Mouse (Mus musculus) CH12.LX (cell line): Measurements from ENCODE around the gene Prpf40b. TPM values are rescaled to one million over a fixed set of nuclear protein-coding genes. Genes with fewer than 3 reads are reported as not detected.

Experiments used
- DNase-seq: peaks from one replicate; pipeline ENCODE4 v3.0.0-alpha.2; 2013; ENCODE audit errors: extremely low read depth
- H3K27ac ChIP-seq: 2 replicates; pipeline ENCODE4 v1.5.1; 2012; ENCODE audit warnings: low read depth, mild to moderate bottlenecking, control low read depth, moderate library complexity; ENCODE audit not compliant: insufficient read depth
- H3K27me3 ChIP-seq: replicated peaks from 2 replicates; pipeline ENCODE3; 2012; ENCODE audit warnings: inconsistent platforms
- H3K36me3 ChIP-seq, 2 experiments: replicated peaks in 1 of 2; 2 replicates each; pipeline versions ENCODE3 to v1.6.1; 2012; ENCODE audit warnings: inconsistent platforms in 1 of 2, low read length in 1 of 2, mild to moderate bottlenecking in 1 of 2, mixed read lengths in 1 of 2, moderate library complexity in 1 of 2; ENCODE audit not compliant: control insufficient read depth in 1 of 2, insufficient read depth in 1 of 2
- H3K4me1 ChIP-seq, 2 experiments: 2 replicates each; pipeline ENCODE4 v1.6.1; 2012; ENCODE audit warnings: inconsistent platforms in 1 of 2, moderate library complexity in 1 of 2; ENCODE audit not compliant: insufficient read depth in 2 of 2, control insufficient read depth in 1 of 2
- H3K4me2 ChIP-seq: 2 replicates; pipeline ENCODE4 v1.6.1; 2012; ENCODE audit warnings: low read depth, mild to moderate bottlenecking, control low read depth; ENCODE audit not compliant: poor library complexity, insufficient read depth, severe bottlenecking
- H3K4me3 ChIP-seq, 3 experiments: fragments of 150-350 bp in 1 of 3; sonication (generic) in 1 of 3; replicated peaks in 1 of 3; 2 replicates each; pipeline versions ENCODE3 to v1.5.1; 2011 to 2012; ENCODE audit warnings: low read depth in 2 of 3, low read length in 2 of 3, mild to moderate bottlenecking in 2 of 3, moderate library complexity in 2 of 3, control low read depth in 1 of 3, improper control_type of control experiment in 1 of 3, inconsistent platforms in 1 of 3, mixed read lengths in 1 of 3; ENCODE audit not compliant: poor library complexity in 1 of 3
- H3K79me2 ChIP-seq: replicated peaks from 2 replicates; pipeline ENCODE4 v1.6.1; 2012; ENCODE audit warnings: mild to moderate bottlenecking, moderate library complexity; ENCODE audit not compliant: control insufficient read depth, poor library complexity, insufficient read depth, severe bottlenecking; ENCODE audit errors: extremely low read depth
- H3K9ac ChIP-seq: 2 replicates; pipeline ENCODE4 v1.6.1; 2012; ENCODE audit warnings: low read depth, mild to moderate bottlenecking, control low read depth, moderate library complexity; ENCODE audit not compliant: insufficient read depth
- H3K9me3 ChIP-seq: replicated peaks from 2 replicates; pipeline ENCODE3; 2012; ENCODE audit warnings: low read length, inconsistent platforms, mixed read lengths
- BHLHE40 ChIP-seq: IDR thresholded peaks from 2 replicates; pipeline ENCODE4 v1.6.1; 2011; ENCODE audit warnings: mild to moderate bottlenecking, low read depth, low read length, improper control_type of control experiment
- CTCF ChIP-seq, 2 experiments: IDR thresholded peaks in 1 of 2; conservative IDR thresholded peaks in 1 of 2; 2 replicates each; pipeline ENCODE4 v1.5.1; 2011 to 2012; ENCODE audit warnings: low read depth in 2 of 2, low read length in 2 of 2, improper control_type of control experiment in 1 of 2, inconsistent platforms in 1 of 2, mild to moderate bottlenecking in 1 of 2, moderate library complexity in 1 of 2
- E2F4 ChIP-seq: IDR thresholded peaks from 2 replicates; pipeline ENCODE4 v1.6.1; 2011; ENCODE audit warnings: low read depth, low read length, improper control_type of control experiment; ENCODE audit not compliant: insufficient replicate concordance
- EP300 ChIP-seq: IDR thresholded peaks from 2 replicates; pipeline ENCODE4 v1.6.1; 2011; ENCODE audit warnings: low read length, improper control_type of control experiment
- ETS1 ChIP-seq: conservative IDR thresholded peaks from 2 replicates; pipeline ENCODE4 v1.6.1; 2012; ENCODE audit warnings: low read depth, mild to moderate bottlenecking, inconsistent platforms, low read length, improper control_type of control experiment, moderate library complexity
- GABPA ChIP-seq: IDR thresholded peaks from 2 replicates; pipeline ENCODE4 v1.6.1; 2012; ENCODE audit warnings: low read depth, low read length, improper control_type of control experiment, inconsistent platforms; ENCODE audit not compliant: insufficient replicate concordance
- HCFC1 ChIP-seq: IDR thresholded peaks from 2 replicates; pipeline ENCODE4 v1.6.1; 2012; ENCODE audit warnings: low read depth, mild to moderate bottlenecking, inconsistent platforms, low read length, improper control_type of control experiment
- IRF4 ChIP-seq: IDR thresholded peaks from 2 replicates; pipeline ENCODE4 v1.6.1; 2014; ENCODE audit warnings: low read depth, mild to moderate bottlenecking, inconsistent platforms, low read length, improper control_type of control experiment
- JUND ChIP-seq: conservative IDR thresholded peaks from 2 replicates; pipeline ENCODE4 v1.6.1; 2011; ENCODE audit warnings: low read depth, low read length, improper control_type of control experiment
- MAFK ChIP-seq: IDR thresholded peaks from 2 replicates; pipeline ENCODE4 v1.6.1; 2011; ENCODE audit warnings: low read length, improper control_type of control experiment; ENCODE audit not compliant: insufficient replicate concordance
- MAX ChIP-seq: IDR thresholded peaks from 2 replicates; pipeline ENCODE4 v1.6.1; 2011; ENCODE audit warnings: low read length, improper control_type of control experiment
- MAZ ChIP-seq: IDR thresholded peaks from 2 replicates; pipeline ENCODE4 v1.6.1; 2012; ENCODE audit warnings: low read depth, mild to moderate bottlenecking, inconsistent platforms, low read length, improper control_type of control experiment, moderate library complexity
- MEF2A ChIP-seq: IDR thresholded peaks from 2 replicates; pipeline ENCODE4 v1.6.1; 2014; ENCODE audit warnings: low read depth, mild to moderate bottlenecking, inconsistent platforms, low read length, improper control_type of control experiment, borderline replicate concordance
- MXI1 ChIP-seq: IDR thresholded peaks from 2 replicates; pipeline ENCODE4 v1.6.1; 2011; ENCODE audit warnings: mild to moderate bottlenecking, low read depth, low read length, improper control_type of control experiment
- MYC ChIP-seq: IDR thresholded peaks from 2 replicates; pipeline ENCODE4 v1.6.1; 2011; ENCODE audit warnings: low read depth, mild to moderate bottlenecking, improper control_type of control experiment, low read length
- NELFE ChIP-seq: IDR thresholded peaks from 2 replicates; pipeline ENCODE4 v1.6.1; 2011; ENCODE audit warnings: low read depth, low read length, improper control_type of control experiment
- NRF1 ChIP-seq: IDR thresholded peaks from 2 replicates; pipeline ENCODE4 v1.6.1; 2014; ENCODE audit warnings: low read depth, mild to moderate bottlenecking, inconsistent platforms, low read length, improper control_type of control experiment, moderate library complexity
- PAX5 ChIP-seq: IDR thresholded peaks from 2 replicates; pipeline ENCODE4 v1.6.1; 2012; ENCODE audit warnings: low read length, inconsistent platforms, mixed read lengths
- POLR2A ChIP-seq: IDR thresholded peaks from 2 replicates; pipeline ENCODE4 v1.6.1; 2011; ENCODE audit warnings: low read depth, mild to moderate bottlenecking, improper control_type of control experiment, low read length
- RAD21 ChIP-seq: IDR thresholded peaks from 2 replicates; pipeline ENCODE4 v1.6.1; 2011; ENCODE audit warnings: low read depth, mild to moderate bottlenecking, low read length, improper control_type of control experiment, moderate library complexity
- RCOR1 ChIP-seq: conservative IDR thresholded peaks from 2 replicates; pipeline ENCODE4 v1.6.1; 2012; ENCODE audit warnings: low read depth, mild to moderate bottlenecking, inconsistent platforms, low read length, improper control_type of control experiment
- SIN3A ChIP-seq: IDR thresholded peaks from 2 replicates; pipeline ENCODE4 v1.6.1; 2012; ENCODE audit warnings: low read length, improper control_type of control experiment, inconsistent platforms
- SMC3 ChIP-seq: IDR thresholded peaks from 2 replicates; pipeline ENCODE4 v1.6.1; 2011; ENCODE audit warnings: low read depth, low read length, improper control_type of control experiment
- TBP ChIP-seq: conservative IDR thresholded peaks from 2 replicates; pipeline ENCODE4 v1.6.1; 2011; ENCODE audit warnings: low read depth, low read length, improper control_type of control experiment
- TCF12 ChIP-seq: IDR thresholded peaks from 2 replicates; pipeline ENCODE4 v1.6.1; 2014; ENCODE audit warnings: low read depth, mild to moderate bottlenecking, inconsistent platforms, low read length, improper control_type of control experiment
- USF2 ChIP-seq: conservative IDR thresholded peaks from 2 replicates; pipeline ENCODE4 v1.6.1; 2011; ENCODE audit warnings: low read depth, low read length, improper control_type of control experiment
- ZC3H11A ChIP-seq: IDR thresholded peaks from 2 replicates; pipeline ENCODE4 v1.6.1; 2012; ENCODE audit warnings: low read depth, mild to moderate bottlenecking, inconsistent platforms, low read length, improper control_type of control experiment
- ZKSCAN1 ChIP-seq: IDR thresholded peaks from 2 replicates; pipeline ENCODE4 v1.6.1; 2012; ENCODE audit warnings: low read depth, inconsistent platforms, low read length, improper control_type of control experiment, borderline replicate concordance
- ZMIZ1 ChIP-seq: IDR thresholded peaks from 2 replicates; pipeline ENCODE4 v1.6.1; 2012; ENCODE audit warnings: low read depth, mild to moderate bottlenecking, inconsistent platforms, low read length, improper control_type of control experiment
- ZNF384 ChIP-seq: IDR thresholded peaks from 2 replicates; pipeline ENCODE4 v1.6.1; 2012; ENCODE audit warnings: low read depth, low read length, improper control_type of control experiment, inconsistent platforms
- dilution Hi-C: fragments of 300-500 bp; cut with MboI; formaldehyde crosslinking; loops from 2 replicates; pipeline ENCODE4 v1.14.3; 2020; ENCODE audit warnings: low sequenced_read_pairs; ENCODE audit not compliant: extremely low pct_unique_long_range_greater_than_20kb, extremely low pct_ligation_motif_present
- in situ Hi-C: fragments of 300-500 bp; cut with MboI; formaldehyde crosslinking; loops from 3 replicates; pipeline ENCODE4 v1.14.3; 2019; ENCODE audit warnings: low sequenced_read_pairs, low pct_ligation_motif_present, low pct_unique_long_range_greater_than_20kb, mixed read lengths
- polyA plus RNA-seq: library from polyadenylated mRNA; unstranded; fragments of >175 nt; gene quantifications from 2 replicates; pipeline ENCODE4 v1.2.1, GENCODE M21; 2012; ENCODE audit warnings: low read depth; ENCODE audit not compliant: insufficient read length
- total RNA-seq, 2 experiments: library from RNA; depleted of rRNA; stranded (reverse); fragments of 300-350 nt in 1 of 2; fragments of >200 nt in 1 of 2; gene quantifications; 2 replicates each; pipeline ENCODE4 v1.2.3; 2012 to 2014

Gene Prpf40b
- total and polyA plus RNA-seq, 3 experiments, result 11.7 to 31.8 (median 27.9) TPM

DNA sequence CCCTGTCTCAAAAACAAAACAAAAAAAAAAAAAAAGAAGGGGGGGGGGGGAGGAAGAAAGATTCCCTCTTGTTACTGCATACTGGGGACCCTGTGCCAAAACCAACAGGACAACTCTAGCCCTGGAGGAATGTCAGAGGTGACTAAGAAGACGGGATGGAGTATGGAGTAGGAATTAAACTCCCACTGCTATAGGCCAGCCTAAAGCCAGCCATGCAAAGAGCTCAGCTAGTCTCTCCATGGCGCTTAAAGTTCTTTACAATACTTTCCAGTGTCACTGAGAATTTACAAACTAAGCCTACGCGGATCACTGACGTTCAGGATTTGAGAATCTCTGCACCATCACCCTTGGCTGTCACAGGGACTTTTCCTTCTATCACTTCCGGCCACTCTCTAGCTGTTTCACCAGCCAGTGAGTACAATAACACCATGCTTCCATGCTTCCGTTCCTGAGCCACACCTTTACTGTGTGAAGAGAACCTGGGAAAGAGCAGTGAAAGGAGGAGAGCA is 69.2 kb downstream of the Prpf40b start:
- H3K27ac ChIP-seq, result peak overlapping the region; percentile 93
- peak overlapping the region; percentile 61 for H3K9ac ChIP-seq
- H3K36me3 ChIP-seq, result peaks cover 0 to 15% of the 10 kb centered on the region in 2 experiments
- no peaks in the 10 kb centered on the region for H3K27me3 ChIP-seq
- H3K9me3 ChIP-seq, result no peaks in the 10 kb centered on the region
- dilution Hi-C loops (no loop called here), in situ Hi-C loops (no loop called here)
- H3K4me1 ChIP-seq, result peaks cover 12 to 72% of the 10 kb centered on the region in 2 experiments
- DNase-seq, result peak; percentile 76
- H3K79me2 ChIP-seq, result peaks cover 66% of the 10 kb centered on the region
- peak overlapping the region; percentile 35 to 53 (median 52) for H3K4me3 ChIP-seq
- TF ChIP-seq ZNF384 (peak; percentile 71), MAX (peak; percentile 59; the same call in 1 of the 2 replicates), NELFE (0 out of 2 replicates have a peak, but pooled peaks have one; percentile 34), POLR2A (0 out of 2 replicates have a peak, but pooled peaks have one; percentile 27), MYC (peak; percentile 31; the same call in 1 of the 2 replicates), EP300 (peak; percentile 7; the same call in 1 of the 2 replicates), TCF12 (peak; percentile 25; the same call in 1 of the 2 replicates), TBP (peak; percentile 70; the same call in 1 of the 2 replicates), ETS1 (peak; percentile 41), USF2 (no peak), ZKSCAN1 (no peak), ZMIZ1 (no peak)
- H3K4me2 ChIP-seq, result peak overlapping the region; percentile 85

DNA sequence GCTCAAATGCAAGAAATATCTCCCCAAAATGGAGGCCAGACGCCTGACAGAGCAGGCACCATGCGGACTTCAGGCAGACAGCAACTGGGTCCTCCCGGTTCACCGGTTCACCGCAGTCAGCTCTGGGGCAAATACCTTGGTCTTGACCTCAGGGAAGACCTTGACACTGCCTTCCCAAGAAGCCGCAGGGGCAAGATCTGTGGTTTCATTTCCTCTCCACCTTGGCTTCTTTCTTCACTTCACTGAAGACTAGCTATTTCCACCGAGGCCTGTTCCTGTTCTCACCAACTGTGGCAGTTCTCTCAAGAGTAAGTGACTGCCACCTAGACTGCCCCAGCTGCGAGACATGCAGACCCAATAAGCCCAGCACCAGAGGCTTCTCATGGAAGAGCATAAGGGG is 70.0 kb downstream of the Prpf40b start:
- Histone ChIP-seq H3K4me1 (peaks cover 8 to 69% of the 10 kb centered on the region in 2 experiments), H3K9me3 (no peaks in the 10 kb centered on the region), H3K27ac (peak overlapping the region; percentile 93), H3K4me3 (peak overlapping the region; percentile 35 to 53 (median 52)), H3K27me3 (no peaks in the 10 kb centered on the region), H3K9ac (peak overlapping the region; percentile 61), H3K4me2 (peak overlapping the region; percentile 85), H3K79me2 (peaks cover 65% of the 10 kb centered on the region), H3K36me3 (peaks cover 0 to 8% of the 10 kb centered on the region in 2 experiments)
- in situ Hi-C loops, result loop anchor here (5.0 kb wide), 1 partner anchor 33 kb away; no protein-coding TSS in a partner anchor
- dilution Hi-C loops, result no loop called here
- DNase-seq, result peak; percentile 98
- peak; percentile 92 for TF ChIP-seq SIN3A
- TF ChIP-seq TBP, result peak; percentile 97
- TF ChIP-seq RAD21, result peak; percentile 40
- TF ChIP-seq JUND, result peak; percentile 52; the same call in 1 of the 2 replicates
- TF ChIP-seq NELFE, result peak; percentile 55; the same call in 1 of the 2 replicates
- TF ChIP-seq EP300, result peak; percentile 97
- no peak for TF ChIP-seq GABPA
- peak; percentile 98 for TF ChIP-seq IRF4
- peak; percentile 31; the same call in 1 of the 2 replicates for TF ChIP-seq ZKSCAN1
- TF ChIP-seq ZMIZ1, result peak; percentile 68
- peak; percentile 20; the same call in 1 of the 2 replicates for TF ChIP-seq NRF1
- TF ChIP-seq MAFK, result peak; percentile 78
- TF ChIP-seq SMC3, result peak; percentile 50
- TF ChIP-seq RCOR1, result peak; percentile 58; the same call in 1 of the 2 replicates
- TF ChIP-seq MXI1, result peak; percentile 81
- TF ChIP-seq BHLHE40, result peak; percentile 86
- peak; percentile 66 for TF ChIP-seq HCFC1
- peak; percentile 92 for TF ChIP-seq MEF2A
- peak; percentile 83 for TF ChIP-seq MAZ
- no peak for TF ChIP-seq PAX5
- peak in 1 of 2 experiments; percentile 54; a peak in 2 of 4 replicates for TF ChIP-seq CTCF (conservative IDR thresholded peaks at IDR 0.05 in 1 of 2, IDR thresholded peaks at IDR 0.05 in 1 of 2; ENCODE audit: low read depth in 2 of 2, low read length in 2 of 2)
- TF ChIP-seq ETS1, result peak; percentile 92
- TF ChIP-seq E2F4, result no peak
- no peak for TF ChIP-seq ZC3H11A
- peak; percentile 83; the same call in 1 of the 2 replicates for TF ChIP-seq MYC
- peak; percentile 90 for TF ChIP-seq MAX
